Mouse (Mus musculus) embryonic facial prominence, embryonic 14.5 days (tissue): ENCODE data around the gene Fam216a. TPM values are rescaled to one million over a fixed set of nuclear protein-coding genes. Genes with fewer than 3 reads are reported as not detected.
"Not testable (repeated sequence)": the region's sequence is repeated elsewhere in the genome, so short reads cannot be mapped to it uniquely, and the experiment has no call there.

Source experiments
- ATAC-seq: fragments of 200-750 bp; cut with Nextera tagmentation; 2 replicates; pipeline ENCODE4 v1.8.0; 2017; ENCODE audit warnings: low read depth, moderate number of reproducible peaks, moderate TSS enrichment
- DNase-seq: peaks from one replicate; pipeline ENCODE4 v3.0.0-alpha.2; 2015; ENCODE audit warnings: low spot score
- H3K27ac ChIP-seq: fragments of 300-500 bp; sonication (generic); replicated peaks from 2 replicates; pipeline ENCODE4 v1.5.1; 2014; ENCODE audit warnings: low read depth, mild to moderate bottlenecking, low read length, moderate library complexity
- H3K27me3 ChIP-seq: fragments of 300-500 bp; sonication (generic); replicated peaks from 2 replicates; pipeline ENCODE4 v1.6.1; 2014; ENCODE audit warnings: low read length; ENCODE audit not compliant: control insufficient read depth, insufficient read depth
- H3K36me3 ChIP-seq: fragments of 300-500 bp; sonication (generic); 2 replicates; pipeline ENCODE4 v1.6.1; 2014; ENCODE audit warnings: low read length, mixed read lengths; ENCODE audit not compliant: control insufficient read depth, insufficient read depth
- H3K4me1 ChIP-seq: fragments of 300-500 bp; sonication (generic); 2 replicates; pipeline ENCODE4 v1.6.1; 2014; ENCODE audit warnings: antibody characterized with exemption, low read length; ENCODE audit not compliant: control insufficient read depth, insufficient read depth
- H3K4me2 ChIP-seq: fragments of 300-500 bp; sonication (generic); 2 replicates; pipeline ENCODE4 v1.6.1; 2014; ENCODE audit warnings: low read depth, mild to moderate bottlenecking, low read length, moderate library complexity, mixed read lengths
- H3K4me3 ChIP-seq: fragments of 300-500 bp; sonication (generic); 2 replicates; pipeline ENCODE4 v1.5.1; 2014; ENCODE audit warnings: low read depth, mild to moderate bottlenecking, low read length
- H3K9ac ChIP-seq: fragments of 300-500 bp; sonication (generic); 2 replicates; pipeline ENCODE4 v1.6.1; 2014; ENCODE audit warnings: low read depth, mild to moderate bottlenecking, low read length, moderate library complexity, mixed read lengths
- H3K9me3 ChIP-seq: fragments of 300-500 bp; sonication (generic); 2 replicates; pipeline ENCODE4 v1.6.1; 2016; ENCODE audit warnings: low read length; ENCODE audit not compliant: control insufficient read depth
- WGBS: fragments of 180-500 bp; shearing (Covaris S2); extraction: QIAGEN DNeasy Blood & Tissue Kit; methylation state at CpG from one replicate; pipeline ENCODE4 v1.1.7; 2014; 5-methylcytosine and 5-hydroxymethylcytosine counted together
- polyA plus RNA-seq: library from polyadenylated mRNA; unstranded; fragments of >200 nt; fragmentation: Nextera tagmentation; extraction: Ambion mirVana; gene quantifications from 2 replicates; pipeline ENCODE4 v1.2.1, GENCODE M21; 2014

The Fam216a gene
- 73.9 and 77.3 TPM in 2 replicates for polyA plus RNA-seq

- Histone ChIP-seq H3K9me3 (no peaks in the 10 kb centered on the region), H3K9ac (peak within 1 kb of the TSS; percentile 73), H3K4me2 (peak within 1 kb of the TSS; percentile 75), H3K4me1 (0 out of 2 replicates have a peak, but pooled peaks cover 3% of the 10 kb centered on the region), H3K4me3 (peak within 1 kb of the TSS; percentile 62), H3K27me3 (no peaks in the 10 kb centered on the region), H3K27ac (peak within 1 kb of the TSS; percentile 91), H3K36me3 (peaks cover 35% of the 10 kb centered on the region)
- DNase-seq (peak; percentile 100), ATAC-seq (peak; percentile 96)
- WGBS, result under 1% methylated on average over 51 of the region's 53 CpGs
Measured at GRCm38 (mm10) chr5:122372192-122372769, at the start of gene Fam216a. Fam216a (minus strand) TSS chr5:122372364.

- Histone ChIP-seq H3K27ac (peak within 1 kb of the TSS; percentile 87), H3K27me3 (no peaks in the 10 kb centered on the region), H3K4me3 (peak within 1 kb of the TSS; percentile 94), H3K9ac (peak within 1 kb of the TSS; percentile 96), H3K9me3 (no peaks in the 10 kb centered on the region), H3K36me3 (no peaks in the 10 kb centered on the region), H3K4me1 (peaks cover 7% of the 10 kb centered on the region; the same call in 1 of the 2 replicates), H3K4me2 (peak within 1 kb of the TSS; percentile 92)
- DNase-seq (no peak), ATAC-seq (peak; percentile 50; the same call in 1 of the 2 replicates)
- 21% methylated on average over 17 of the region's 17 CpGs for WGBS
Measured at GRCm38 (mm10) chr5:122421271-122422068, 49.3 kb upstream of the Fam216a start, which contains the start of gene Anapc7. Anapc7 (plus strand) TSS chr5:122421693.

GRCm38 (mm10) chr5:122420676-122421075 lies 48.5 kb upstream of the Fam216a start:
- not testable (repeated sequence) for H3K4me2 ChIP-seq, H3K36me3 ChIP-seq, H3K4me3 ChIP-seq, H3K27me3 ChIP-seq, DNase-seq, H3K27ac ChIP-seq, H3K4me1 ChIP-seq, H3K9me3 ChIP-seq, ATAC-seq, H3K9ac ChIP-seq
- WGBS, result 67% methylated on average over 4 of the region's 4 CpGs

DNA sequence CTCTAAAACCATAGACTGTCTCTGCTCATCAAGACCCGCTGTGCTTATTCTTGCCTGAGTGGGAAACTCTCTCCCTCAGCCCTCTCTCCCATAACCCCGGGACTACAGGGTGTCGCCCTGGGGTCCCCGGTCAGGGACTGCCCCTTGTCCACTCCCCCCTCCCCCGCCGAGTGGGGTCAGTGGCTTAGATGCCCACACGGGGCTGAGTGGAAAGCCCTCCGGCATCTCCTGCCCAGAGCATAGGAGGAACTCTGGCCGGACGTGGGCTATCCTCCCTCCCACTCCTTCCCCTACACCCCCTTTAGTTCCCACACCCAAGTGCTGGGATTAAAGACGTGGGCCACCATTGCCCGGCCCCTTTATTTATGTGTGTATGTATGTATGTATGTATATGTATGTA lies 43.3 kb upstream of the Fam216a start:
- no peak for ATAC-seq
- H3K9me3 ChIP-seq, result no peaks in the 10 kb centered on the region
- 87% methylated on average over 12 of the region's 12 CpGs for WGBS

DNA sequence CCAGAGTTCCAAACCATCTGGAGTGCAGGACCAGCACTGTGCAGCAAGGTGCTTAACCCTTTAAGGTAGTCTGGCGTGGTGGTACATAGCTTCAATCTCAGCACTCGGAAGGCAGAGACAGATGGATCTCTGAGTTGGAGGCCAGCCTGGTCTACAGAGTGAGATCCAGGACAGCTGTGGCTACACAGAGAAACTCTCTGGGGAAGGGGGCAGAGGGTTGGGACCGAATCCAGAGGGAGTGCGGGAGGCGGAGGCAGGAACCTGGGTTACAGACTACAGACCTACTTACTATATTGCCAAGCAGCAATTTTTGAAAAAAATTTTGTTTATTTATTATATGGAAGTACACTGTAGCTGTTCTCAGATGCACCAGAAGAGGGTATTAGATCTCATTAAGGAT lies 42.2 kb upstream of the Fam216a start:
- no peak overlapping the region for H3K9ac ChIP-seq
- H3K4me2 ChIP-seq, result no peak overlapping the region
- H3K27me3 ChIP-seq, result no peaks in the 10 kb centered on the region
- no peak for ATAC-seq
- H3K4me1 ChIP-seq, result no peaks in the 10 kb centered on the region
- H3K27ac ChIP-seq, result no peak overlapping the region
- no peaks in the 10 kb centered on the region for H3K36me3 ChIP-seq
- DNase-seq, result no peak
- H3K4me3 ChIP-seq, result no peak overlapping the region
- H3K9me3 ChIP-seq, result no peaks in the 10 kb centered on the region
- WGBS, result 92% methylated on average over 5 of the region's 5 CpGs

More for the DNA sequence above, 43.3 kb upstream of the Fam216a start:
- Histone ChIP-seq H3K27ac (no peak overlapping the region), H3K36me3 (no peaks in the 10 kb centered on the region), H3K9ac (no peak overlapping the region), H3K4me3 (no peak overlapping the region), H3K4me1 (no peaks in the 10 kb centered on the region), H3K27me3 (no peaks in the 10 kb centered on the region), H3K4me2 (no peak overlapping the region)
- no peak for DNase-seq

DNA sequence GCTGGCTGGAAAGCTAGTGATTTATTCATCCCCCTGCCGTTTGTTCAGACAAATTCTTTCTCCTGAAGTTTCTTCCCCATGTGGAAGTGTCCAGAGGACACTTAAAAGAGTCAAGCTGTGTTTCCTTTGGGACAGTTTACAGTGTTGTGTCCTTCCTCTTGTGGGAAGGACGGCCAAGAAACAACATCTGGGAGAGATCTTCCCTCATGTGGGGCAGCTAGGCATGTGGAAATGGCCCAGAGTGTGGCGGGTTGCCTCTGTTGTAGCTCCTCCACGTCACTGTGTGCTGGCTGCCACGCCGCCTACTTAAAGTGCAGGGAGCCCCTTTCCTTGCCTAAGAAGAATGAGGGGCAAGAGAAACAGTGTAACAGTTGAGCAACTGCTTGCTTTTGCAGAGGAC lies 40.7 kb upstream of the Fam216a start:
- H3K9ac ChIP-seq, result no peak overlapping the region
- no peak overlapping the region for H3K4me3 ChIP-seq
- WGBS, result 43% methylated on average over 6 of the region's 6 CpGs
- H3K4me2 ChIP-seq, result no peak overlapping the region
- DNase-seq, result peak; percentile 8
- H3K9me3 ChIP-seq, result no peaks in the 10 kb centered on the region
- H3K4me1 ChIP-seq, result no peaks in the 10 kb centered on the region
- no peak for ATAC-seq
- H3K27me3 ChIP-seq, result no peaks in the 10 kb centered on the region
- H3K27ac ChIP-seq, result no peak overlapping the region; the same call in none of the 2 replicates
- no peaks in the 10 kb centered on the region for H3K36me3 ChIP-seq

- Histone ChIP-seq H3K4me3 (no peak overlapping the region), H3K4me1 (no peaks in the 10 kb centered on the region), H3K9me3 (no peaks in the 10 kb centered on the region), H3K36me3 (peaks cover 8% of the 10 kb centered on the region), H3K27me3 (no peaks in the 10 kb centered on the region), H3K27ac (no peak overlapping the region), H3K4me2 (no peak overlapping the region), H3K9ac (no peak overlapping the region)
- WGBS, result 73% methylated on average over 5 of the region's 5 CpGs
- ATAC-seq (no peak), DNase-seq (no peak)
Measured at GRCm38 (mm10) chr5:122411892-122412291, 39.7 kb upstream of the Fam216a start.

- H3K36me3 ChIP-seq, result peaks cover 27% of the 10 kb centered on the region
- no peak overlapping the region for H3K9ac ChIP-seq
- ATAC-seq, result no peak
- H3K9me3 ChIP-seq, result peaks cover 5% of the 10 kb centered on the region; the same call in 1 of the 2 replicates
- no peaks in the 10 kb centered on the region for H3K27me3 ChIP-seq
- no peak overlapping the region for H3K4me2 ChIP-seq
- 91% methylated on average over 19 of the region's 19 CpGs for WGBS
- no peak for DNase-seq
- H3K4me3 ChIP-seq, result no peak overlapping the region
- no peaks in the 10 kb centered on the region for H3K4me1 ChIP-seq
- H3K27ac ChIP-seq, result no peak overlapping the region
Measured at GRCm38 (mm10) chr5:122409692-122410645, 37.8 kb upstream of the Fam216a start.
